Mouse (Mus musculus) adrenal gland, adult (tissue): ENCODE results near the gene Ccdc40.
"Not testable (repeated sequence)": the region's sequence is repeated elsewhere in the genome, so short reads cannot be mapped to it uniquely, and the experiment has no call there.

ENCODE experiments used
- DNase-seq, 2 experiments: peaks; one replicate each; pipeline ENCODE4 v3.0.0; 2022 to 2023; ENCODE audit warnings: low spot score in 1 of 2; ENCODE audit not compliant: inconsistent age in 2 of 2

The Ccdc40 gene

GRCm38 (mm10) chr11:119273186-119273930 is 45.0 kb downstream of the Ccdc40 start:
- no peak for DNase-seq

DNA sequence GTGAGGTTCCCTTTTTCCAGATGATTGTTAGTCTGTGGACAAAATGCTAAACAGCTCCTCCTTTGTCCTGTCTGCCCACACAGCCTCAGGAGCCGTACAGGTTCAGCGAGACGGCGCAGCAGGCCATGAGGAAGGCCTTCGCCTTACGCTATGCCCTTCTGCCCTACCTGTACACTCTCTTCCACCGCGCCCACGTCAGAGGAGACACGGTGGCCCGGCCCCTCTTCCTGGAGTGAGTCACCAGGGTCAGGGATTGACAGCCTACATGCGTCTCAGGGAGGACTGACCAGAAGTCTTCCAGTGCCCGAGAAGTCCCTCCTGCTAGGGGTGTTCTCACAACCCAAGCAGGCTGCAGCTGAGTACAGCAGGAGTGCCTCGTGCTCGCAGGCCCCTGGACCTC is 52.7 kb downstream of the Ccdc40 start:
- DNase-seq: no peak

DNA sequence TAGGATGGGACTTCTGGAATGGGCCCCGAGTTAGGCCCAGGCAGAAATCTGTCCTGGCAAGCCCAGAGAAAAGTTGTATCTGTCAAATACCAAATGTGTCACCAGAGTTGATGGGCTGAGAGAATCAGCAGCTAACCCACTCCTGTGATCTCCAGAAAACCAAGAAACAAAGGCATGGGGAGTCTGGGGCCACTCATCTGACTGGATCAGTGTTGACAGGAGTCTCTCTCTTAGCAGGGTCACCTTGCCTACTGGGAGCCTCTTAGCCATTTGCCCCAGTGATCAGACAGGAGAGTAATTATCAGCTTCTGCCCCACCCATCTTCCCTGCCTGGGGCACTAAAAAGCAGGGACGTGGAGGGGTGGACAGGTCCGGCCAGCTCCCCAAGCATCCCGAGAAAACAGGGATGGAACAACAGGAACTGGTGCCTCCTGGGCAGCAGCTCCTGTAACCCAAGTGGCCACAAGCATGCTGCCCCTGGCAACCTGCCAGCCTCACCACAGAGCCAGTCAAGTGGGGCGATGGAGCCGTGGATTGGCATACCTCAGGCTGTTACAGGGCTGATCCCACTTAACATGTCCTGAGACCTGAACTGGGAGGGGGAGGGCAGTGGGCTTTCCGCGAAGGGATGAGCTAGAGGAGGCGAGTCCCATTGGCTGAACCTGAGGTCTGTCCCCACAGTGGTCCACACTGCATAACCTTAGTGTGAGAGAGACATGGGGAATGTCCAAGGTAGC is 57.6 kb downstream of the Ccdc40 start:
- peak in 1 of 2 experiments; percentile 56 for DNase-seq

DNA sequence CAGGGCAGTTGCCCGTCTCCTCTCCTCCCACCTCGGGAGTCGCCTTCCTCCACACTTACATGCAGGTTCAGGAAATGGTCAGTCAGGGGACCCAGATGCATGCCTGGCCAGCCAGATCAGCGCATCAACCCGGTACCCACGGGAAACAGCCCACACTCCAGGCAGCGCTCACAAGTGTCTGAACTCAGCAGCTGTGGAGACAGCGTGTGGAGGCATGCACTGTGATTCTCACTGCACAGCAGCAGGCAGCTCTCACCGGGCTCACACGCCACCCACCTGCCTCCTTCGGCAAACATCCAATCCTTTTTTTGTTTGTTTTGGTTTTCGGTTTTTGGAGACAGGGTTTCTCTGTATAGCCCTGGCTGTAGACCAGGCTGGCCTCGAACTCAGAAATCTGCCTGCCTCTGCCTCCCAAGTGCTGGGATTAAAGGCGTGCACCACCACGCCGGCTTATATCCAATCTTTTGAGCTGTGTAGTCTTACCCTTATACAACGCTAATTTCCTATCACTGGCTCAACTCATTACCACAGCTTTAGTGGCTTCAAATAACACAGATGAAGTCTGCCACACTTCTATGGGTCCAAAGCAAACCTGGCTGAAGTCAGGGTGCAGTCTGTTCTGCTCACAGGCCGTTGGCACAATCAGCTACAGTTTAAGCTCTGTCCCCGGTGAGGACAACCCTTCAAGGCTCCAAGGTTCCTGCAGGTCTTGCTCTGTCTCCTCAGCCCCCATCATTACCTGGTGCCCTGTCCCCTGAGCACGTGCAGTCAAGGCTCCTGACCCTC is 59.0 kb downstream of the Ccdc40 start:
- no peak for DNase-seq

- not testable (repeated sequence) for DNase-seq
Observed at GRCm38 (mm10) chr11:119292861-119293260, 64.5 kb downstream of the Ccdc40 start.

- DNase-seq: no peak
Observed at GRCm38 (mm10) chr11:119297996-119298395, 69.6 kb downstream of the Ccdc40 start.

DNA sequence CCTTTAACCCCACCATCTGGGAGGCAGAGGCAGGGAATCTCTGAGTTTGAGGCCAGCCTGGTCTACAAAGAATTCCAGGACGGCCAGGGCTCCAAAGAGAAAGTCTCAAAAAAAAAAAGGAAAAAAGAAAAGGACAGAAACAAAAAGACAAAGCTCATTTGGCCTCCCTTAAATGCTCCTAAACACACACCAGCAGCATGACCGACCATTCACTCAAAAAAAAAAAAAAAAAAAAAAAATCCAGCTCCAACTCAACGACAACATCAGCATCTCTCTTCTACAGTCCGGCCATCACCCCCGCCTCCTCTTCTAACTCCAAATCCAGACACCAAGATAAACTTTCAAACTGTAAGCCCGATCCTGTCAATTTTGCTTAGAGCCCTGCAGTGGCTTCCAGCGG is 70.5 kb downstream of the Ccdc40 start:
- no peak for DNase-seq

DNA sequence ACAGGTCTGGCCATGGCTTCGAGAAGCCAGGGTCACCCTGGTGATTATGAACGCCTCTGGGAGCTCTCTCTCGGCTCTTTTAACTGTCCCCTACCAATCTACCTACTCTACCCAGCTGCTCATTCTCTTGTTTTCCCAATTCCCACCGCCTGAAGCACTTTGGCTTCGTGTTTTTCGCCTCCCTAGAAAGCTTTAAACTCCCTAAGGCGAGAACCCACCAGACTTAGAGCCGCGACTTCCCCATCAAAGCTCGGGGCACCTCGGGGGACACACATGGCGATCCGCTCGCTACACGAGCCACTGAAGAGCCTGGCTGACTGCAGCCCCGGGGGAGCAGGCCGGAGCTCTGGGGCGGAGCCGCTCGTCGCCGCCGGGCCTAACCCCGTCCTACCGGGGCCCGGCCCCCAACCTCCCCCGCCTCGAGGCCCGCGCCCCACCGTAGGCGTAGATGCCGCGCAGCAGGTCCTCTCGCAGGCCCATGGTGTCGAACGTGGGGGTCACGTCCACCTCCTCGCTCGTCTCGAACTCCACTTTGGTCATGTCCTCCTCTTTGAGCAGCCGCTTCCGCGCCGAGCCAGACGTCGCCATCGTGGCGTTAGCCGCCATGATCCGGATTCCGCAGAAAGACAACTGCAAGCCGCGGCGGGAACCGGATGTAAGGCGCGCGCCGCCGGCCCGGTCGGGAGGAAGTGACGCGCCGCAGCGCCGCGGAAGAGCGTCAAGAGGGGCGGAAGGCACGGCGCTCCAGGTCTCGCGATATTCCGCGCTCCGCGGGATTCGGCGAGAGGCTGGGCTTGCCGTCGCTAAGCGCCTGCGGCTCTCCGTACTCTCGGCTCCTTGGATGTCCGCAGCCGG is 71.2 kb downstream of the Ccdc40 start, which contains the start of gene Eif4a3:
Gene Eif4a3, minus strand, starts transcription at position 699 of the 855 bp plus-strand sequence.
- DNase-seq: peak; percentile 96 to 98

GRCm38 (mm10) chr11:119300246-119300935 is 72.0 kb downstream of the Ccdc40 start:
- no peak for DNase-seq

- DNase-seq: no peak
Observed at GRCm38 (mm10) chr11:119300986-119301385, 72.6 kb downstream of the Ccdc40 start.

GRCm38 (mm10) chr11:119304904-119305712 is 76.7 kb downstream of the Ccdc40 start:
- DNase-seq: peak in 1 of 2 experiments; percentile 62

DNA sequence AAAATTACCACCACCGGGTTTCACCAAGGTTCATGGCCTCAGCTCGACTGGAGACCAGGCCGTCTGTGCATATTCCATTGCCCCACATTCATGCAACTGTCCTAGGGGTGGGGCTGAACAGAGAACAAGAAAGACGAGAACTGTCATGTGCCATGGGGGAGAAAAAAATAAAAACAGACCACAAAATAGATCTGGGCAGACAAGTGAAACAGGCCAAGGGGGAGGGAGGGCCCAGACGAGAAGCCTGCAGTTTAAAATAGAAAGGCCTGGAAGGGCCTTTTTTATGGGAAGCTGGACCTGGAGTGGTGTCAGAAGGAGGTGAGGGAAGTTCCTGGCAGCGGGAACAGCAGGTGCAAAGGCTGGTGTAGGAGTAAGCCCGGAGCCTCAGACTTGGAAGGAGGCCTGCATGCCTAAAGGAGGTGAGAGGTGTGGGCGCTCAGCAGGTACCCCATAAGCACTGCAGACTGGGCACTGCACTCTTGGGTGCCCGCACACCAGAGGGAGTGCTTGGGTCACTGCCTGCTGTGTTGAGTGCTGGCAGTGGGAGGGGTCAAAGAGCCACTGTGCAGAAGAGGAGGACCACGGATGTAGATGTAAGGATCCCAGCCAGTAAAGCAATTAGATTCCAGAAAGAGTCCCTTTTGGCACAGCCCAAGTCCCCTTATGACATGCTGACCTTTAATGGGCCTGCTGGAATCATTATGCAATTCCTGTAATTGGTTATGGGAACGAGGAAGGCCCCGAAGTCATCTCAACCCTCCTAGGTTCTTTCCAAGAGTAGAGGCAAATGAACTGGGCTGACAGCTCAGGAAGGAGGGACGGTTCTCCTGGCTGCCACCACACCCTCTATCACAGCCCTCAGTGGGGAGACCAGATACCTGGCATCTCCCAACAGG is 78.6 kb downstream of the Ccdc40 start:
- DNase-seq: no peak

DNA sequence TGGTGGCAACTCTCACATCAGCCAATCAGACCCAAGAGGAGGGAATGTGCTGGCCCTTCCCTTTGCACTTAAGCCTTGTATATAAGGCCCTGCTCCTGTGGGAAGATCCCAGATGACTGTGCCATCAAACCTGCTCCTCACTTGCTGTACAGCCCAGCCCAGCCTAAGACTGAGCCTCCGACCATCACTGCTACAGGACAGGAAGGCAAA is 79.2 kb downstream of the Ccdc40 start, which contains the start of gene Card14:
Gene Card14, plus strand, starts transcription at position 111 of the 210 bp plus-strand sequence.
- DNase-seq: no peak

GRCm38 (mm10) chr11:119307916-119308315 is 79.5 kb downstream of the Ccdc40 start:
- no peak for DNase-seq

GRCm38 (mm10) chr11:119310621-119311020 is 82.2 kb downstream of the Ccdc40 start:
- DNase-seq: no peak

DNA sequence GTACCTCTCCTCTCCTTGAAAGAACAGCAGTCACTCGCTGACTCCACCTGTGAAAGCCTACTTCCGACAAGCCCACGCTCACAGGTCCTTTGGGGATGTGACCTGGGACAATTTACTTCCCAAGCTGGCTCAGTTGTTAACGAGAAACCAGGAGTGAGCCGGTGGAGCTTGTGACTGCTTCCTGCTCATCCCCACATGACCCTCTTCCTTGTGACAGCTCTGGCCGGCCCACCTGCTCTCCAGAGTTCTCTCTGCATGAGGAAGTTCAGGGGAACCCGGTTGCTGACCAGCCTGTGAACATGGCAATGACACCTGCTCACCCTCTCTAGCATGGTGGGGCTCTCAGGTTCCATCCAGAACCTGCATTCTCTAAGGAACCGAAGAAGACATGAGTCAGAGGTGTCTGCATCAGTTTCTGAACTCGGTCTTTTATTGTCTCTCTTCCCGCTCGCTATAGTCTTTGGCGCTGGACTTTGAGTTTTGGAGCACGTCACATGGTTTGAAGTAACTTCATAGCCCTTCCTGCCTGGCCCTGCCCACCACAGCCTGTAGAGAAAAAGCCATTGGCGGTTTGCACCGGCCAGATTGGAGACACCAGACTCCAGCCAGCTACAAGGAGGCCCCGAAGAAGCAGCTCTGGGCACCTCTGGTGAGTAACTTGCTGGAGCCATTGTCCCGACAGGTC is 86.0 kb downstream of the Ccdc40 start:
- DNase-seq: no peak
